In genomic region chr4:152477106-152477465, GRCm38 (mm10) we compare ENCODE assay signal across 8 mouse cellular contexts. TPM values are rescaled to one million over a fixed set of nuclear protein-coding genes. Genes with fewer than 3 reads are reported as not detected.
DNase-seq lines count a peak whose midpoint lies in the region; ATAC-seq lines count a peak whose summit lies in the region.

No protein-coding gene starts in this region.

- no peak overlapping the region for H3K27ac ChIP-seq in neural tube, embryonic 11.5 days (ENCODE audit: low read depth, low read length)
- no peak overlapping the region for H3K27ac ChIP-seq in limb, embryonic 13.5 days
- H3K27ac ChIP-seq in stomach, embryonic 14.5 days (ENCODE audit: low read length) = no peak overlapping the region

- H3K27me3 ChIP-seq in erythroblast, embryonic 14.5 days (ENCODE audit: control insufficient read depth) = peaks cover 40% of the 10 kb centered on the region
- peaks cover 10% of the 10 kb centered on the region for H3K27me3 ChIP-seq in neural tube, embryonic 11.5 days (ENCODE audit: control insufficient read depth, insufficient read depth, low read length)
- H3K27me3 ChIP-seq in limb, embryonic 13.5 days = peaks cover 30% of the 10 kb centered on the region
- H3K27me3 ChIP-seq in stomach, embryonic 14.5 days (ENCODE audit: control insufficient read depth, insufficient read depth, low read length) = no peaks in the 10 kb centered on the region

- H3K4me3 ChIP-seq in erythroblast, embryonic 14.5 days (replicated peaks) = peak overlapping the region; percentile 63
- peak overlapping the region; percentile 73 for H3K4me3 ChIP-seq in neural tube, embryonic 11.5 days (ENCODE audit: low read depth, low read length)
- H3K4me3 ChIP-seq in limb, embryonic 13.5 days = peak overlapping the region; percentile 69
- H3K4me3 ChIP-seq in stomach, embryonic 14.5 days (ENCODE audit: low read depth, low read length) = peak overlapping the region; percentile 74

- DNase-seq in neural tube, embryonic 11.5 days (ENCODE audit: low spot score) = peak; percentile 24
- no peak for DNase-seq in neural tube, embryonic 10.5 days (ENCODE audit: extremely low spot score, low spot score)
- no peak for DNase-seq in urinary bladder, adult 18-20 months (ENCODE audit: low spot score in 2 of 2)
- no peak for DNase-seq in cerebellum, adult 18-20 months

- no peak for ATAC-seq in erythroblast, adult 5-6 weeks (replicated peaks; ENCODE audit: low FRiP score, poor library complexity, severe bottlenecking)
- no peak; the same call in none of the 2 replicates for ATAC-seq in neural tube, embryonic 11.5 days (ENCODE audit: insufficient read depth, low FRiP score, low TSS enrichment)
- no peak; the same call in 1 of the 2 replicates for ATAC-seq in limb, embryonic 13.5 days (ENCODE audit: low FRiP score, low read depth)
- no peak for ATAC-seq in stomach, embryonic 14.5 days (ENCODE audit: insufficient number of reproducible peaks, insufficient read depth, low FRiP score, low read depth)

- H3K9ac ChIP-seq in neural tube, embryonic 11.5 days (ENCODE audit: low read length) = peak overlapping the region; percentile 48
- H3K9ac ChIP-seq in limb, embryonic 13.5 days = peak overlapping the region; percentile 66
- peak overlapping the region; percentile 42; the same call in 1 of the 2 replicates for H3K9ac ChIP-seq in stomach, embryonic 14.5 days (replicated peaks; ENCODE audit: low read depth, low read length)

- H3K4me1 ChIP-seq in erythroblast, embryonic 14.5 days (ENCODE audit: control insufficient read depth) = peaks cover 11% of the 10 kb centered on the region
- H3K4me1 ChIP-seq in neural tube, embryonic 11.5 days (ENCODE audit: control insufficient read depth, insufficient read depth, low read length) = peaks cover 10% of the 10 kb centered on the region
- peaks cover 18% of the 10 kb centered on the region for H3K4me1 ChIP-seq in limb, embryonic 13.5 days
- H3K4me1 ChIP-seq in stomach, embryonic 14.5 days (ENCODE audit: control insufficient read depth, insufficient read depth, low read length) = peaks cover 5% of the 10 kb centered on the region; the same call in 1 of the 2 replicates

- H3K9me3 ChIP-seq in erythroblast, embryonic 14.5 days (ENCODE audit: control insufficient read depth, low read length) = peaks cover 7% of the 10 kb centered on the region
- H3K9me3 ChIP-seq in neural tube, embryonic 11.5 days (ENCODE audit: control insufficient read depth, low read length) = no peaks in the 10 kb centered on the region
- peaks cover 9% of the 10 kb centered on the region for H3K9me3 ChIP-seq in limb, embryonic 13.5 days
- no peaks in the 10 kb centered on the region; the same call in 1 of the 2 replicates for H3K9me3 ChIP-seq in stomach, embryonic 14.5 days (ENCODE audit: control insufficient read depth, low read depth, low read length)

- peak overlapping the region; percentile 77 for H3K4me2 ChIP-seq in neural tube, embryonic 11.5 days (ENCODE audit: low read depth)
- H3K4me2 ChIP-seq in limb, embryonic 13.5 days (replicated peaks) = peak overlapping the region; percentile 83
- H3K4me2 ChIP-seq in stomach, embryonic 14.5 days (replicated peaks; ENCODE audit: low read depth, low read length) = peak overlapping the region; percentile 74

- H3K36me3 ChIP-seq in erythroblast, embryonic 14.5 days (ENCODE audit: control insufficient read depth) = no peaks in the 10 kb centered on the region
- no peaks in the 10 kb centered on the region for H3K36me3 ChIP-seq in neural tube, embryonic 11.5 days (ENCODE audit: control insufficient read depth, insufficient read depth, low read length)
- H3K36me3 ChIP-seq in limb, embryonic 13.5 days = no peaks in the 10 kb centered on the region
- H3K36me3 ChIP-seq in stomach, embryonic 14.5 days (ENCODE audit: control insufficient read depth, insufficient read depth, low read length) = no peaks in the 10 kb centered on the region

- WGBS in neural tube, embryonic 11.5 days = 0% methylated on average over 20 of the region's 21 CpGs
- WGBS in limb, embryonic 13.5 days = 0% methylated on average over 21 of the region's 21 CpGs
- under 1% methylated on average over 21 of the region's 21 CpGs for WGBS in stomach, embryonic 14.5 days

RNA-seq across cellular contexts. Expression of gene Nphp4, which starts 0.6 kb away (rescaled TPM):
- 0.02 and 0.04 TPM in 2 replicates for polyA plus RNA-seq in erythroblast, embryonic 14.5 days (2012)
- not detected in 2 replicates for total RNA-seq in erythroblast, adult 5-6 weeks (2015; ENCODE audit: low replicate concordance)
- 0.34 TPM in 1 of 2 replicates, not detected in the other for total RNA-seq in erythroblast, adult 5-6 weeks (2017; ENCODE audit: low replicate concordance)
- polyA plus RNA-seq in neural tube, embryonic 11.5 days (2014; fragmentation: Nextera tagmentation; extraction: Ambion mirVana) = 4.6 and 5.0 TPM in 2 replicates
- polyA plus RNA-seq in limb, embryonic 13.5 days (2015; fragmentation: Nextera tagmentation; extraction: Ambion mirVana) = 2.4 and 3.2 TPM in 2 replicates
- polyA plus RNA-seq in stomach, embryonic 14.5 days (2014; fragmentation: Nextera tagmentation; extraction: Ambion mirVana) = 2.5 and 4.0 TPM in 2 replicates

RNA-seq across cellular contexts. Expression of gene Kcnab2, which starts 0.6 kb away (rescaled TPM):
- polyA plus RNA-seq in erythroblast, embryonic 14.5 days (2012) = 0.19 and 0.58 TPM in 2 replicates
- 9.2 and 13.6 TPM in 2 replicates for total RNA-seq in erythroblast, adult 5-6 weeks (2015; ENCODE audit: low replicate concordance)
- total RNA-seq in erythroblast, adult 5-6 weeks (2017; ENCODE audit: low replicate concordance) = 7.4 and 12.1 TPM in 2 replicates
- polyA plus RNA-seq in neural tube, embryonic 11.5 days (2014; fragmentation: Nextera tagmentation; extraction: Ambion mirVana) = 8.5 and 8.6 TPM in 2 replicates
- polyA plus RNA-seq in limb, embryonic 13.5 days (2015; fragmentation: Nextera tagmentation; extraction: Ambion mirVana) = 8.7 and 9.7 TPM in 2 replicates
- 3.9 and 4.1 TPM in 2 replicates for polyA plus RNA-seq in stomach, embryonic 14.5 days (2014; fragmentation: Nextera tagmentation; extraction: Ambion mirVana)
